Mouse (Mus musculus) lung, postnatal 0 days (tissue): Measurements from ENCODE around the gene Pde4c.

ENCODE experiments used
- CTCF ChIP-seq: IDR thresholded peaks from 2 replicates; pipeline ENCODE4 v1.5.1; 2016; ENCODE audit warnings: antibody characterized with exemption, mild to moderate bottlenecking
- EP300 ChIP-seq: IDR thresholded peaks from 2 replicates; pipeline ENCODE4 v1.6.1; 2016; ENCODE audit warnings: antibody characterized with exemption, mild to moderate bottlenecking, control low read depth

- TF ChIP-seq CTCF, result no peak
- TF ChIP-seq EP300, result no peak
These were observed 63.0 kb downstream of the Pde4c start for GRCm38 (mm10) chr8:70786291-70787050.
